In the genomic region with DNA sequence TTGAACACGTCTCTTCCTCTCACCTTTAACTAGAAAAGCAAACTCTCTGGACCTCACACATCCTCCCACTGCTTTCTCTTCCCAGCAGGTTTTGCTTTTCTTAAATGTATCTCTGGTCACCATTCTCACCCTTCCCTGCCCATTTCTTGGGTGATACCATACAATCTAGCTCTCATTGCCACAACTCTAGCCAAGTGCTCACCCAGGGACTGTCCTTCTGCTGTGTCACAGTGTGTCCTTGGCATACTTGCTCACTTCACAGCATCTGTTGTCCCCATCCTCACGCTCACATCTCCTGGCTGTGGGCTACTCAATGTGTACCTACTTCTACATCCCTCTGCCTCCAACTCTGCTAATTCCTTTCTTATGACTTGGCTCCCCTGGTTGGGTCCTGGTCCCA, we compare ENCODE assay signal across 21 mouse cellular contexts. TPM values are rescaled to one million over a fixed set of nuclear protein-coding genes. Genes with fewer than 3 reads are reported as not detected.
DNase-seq lines count a peak whose midpoint lies in the region; TF ChIP-seq lines count a peak whose summit lies in the region.
"Had no signal": no experiment of that assay in that cellular context is flagged by ENCODE, and none has a peak within 500 bp of the region (broad histone marks: within the 10 kb centered on the region; RNA-seq: fewer than 3 reads in every experiment).

No protein-coding gene starts in this region.

- intact Hi-C loops in gastrocnemius, adult 2 months (cut with DNase I), result loop anchor here (5.0 kb wide), 1 partner anchor 166 kb away; no protein-coding TSS in a partner anchor
- intact Hi-C loops in heart, adult 2 months (cut with DNase I), result loop anchor here (5.0 to 10.0 kb wide), 4 partner anchors 36 to 333 kb away; a partner anchor contains a TSS
- intact Hi-C loops in heart, postnatal 25 days (cut with DNase I), result loop anchor here (5.0 kb wide), 2 partner anchors 36 to 166 kb away; a partner anchor contains a TSS
- intact Hi-C loops in left cerebral cortex, adult 2 months (cut with DNase I), result no loop called here

- H3K27ac ChIP-seq in gastrocnemius, adult 2 months, result peak overlapping the region; percentile 35; the same call in 1 of the 2 replicates
- peak overlapping the region; percentile 3 for H3K27ac ChIP-seq in heart, adult 2 months
- H3K27ac ChIP-seq in MEL (ENCODE audit: control insufficient read depth, low read depth, low read length), result peak overlapping the region; percentile 82
- no peak overlapping the region for H3K27ac ChIP-seq in left cerebral cortex, adult 2 months
- H3K27ac ChIP-seq: embryonic facial prominence, embryonic 10.5 days; embryonic facial prominence, embryonic 12.5 days; forebrain, embryonic 13.5 days; forebrain, embryonic 15.5 days had no signal

- H3K4me3 ChIP-seq in gastrocnemius, adult 2 months, result no peak overlapping the region
- no peak overlapping the region for H3K4me3 ChIP-seq in heart, adult 2 months
- H3K4me3 ChIP-seq in MEL (ENCODE audit: control insufficient read depth in 1 of 2, insufficient read depth in 1 of 2, low read depth in 2 of 2, low read length in 2 of 2), result no peak overlapping the region
- no peak overlapping the region for H3K4me3 ChIP-seq in left cerebral cortex, adult 2 months
- H3K4me3 ChIP-seq: embryonic facial prominence, embryonic 10.5 days; embryonic facial prominence, embryonic 12.5 days; forebrain, embryonic 13.5 days; forebrain, embryonic 15.5 days had no signal

- H3K9ac ChIP-seq in heart, adult 2 months (ENCODE audit: low read depth, low read length), result no peak overlapping the region
- no peak overlapping the region for H3K9ac ChIP-seq in MEL (ENCODE audit: control insufficient read depth, low read depth, low read length, poor library complexity, severe bottlenecking)
- H3K9ac ChIP-seq: embryonic facial prominence, embryonic 12.5 days; forebrain, embryonic 13.5 days; forebrain, embryonic 15.5 days; forebrain, postnatal 0 days had no signal

- DNase-seq in adrenal gland, postnatal 14 days, result peak; percentile 21
- no peak for DNase-seq in adrenal gland, adult 8-10 months
- DNase-seq in gastrocnemius, adult 2 months, result no peak
- DNase-seq in gastrocnemius, postnatal 25 days, result no peak
- no peak for DNase-seq in heart, adult 2 months
- no peak for DNase-seq in heart, postnatal 25 days (ENCODE audit: low spot score)
- DNase-seq in MEL (ENCODE audit: low read depth, low spot score), result no peak
- DNase-seq in left cerebral cortex, adult 2 months (ENCODE audit: extremely low spot score in 1 of 2, low spot score in 2 of 2), result no peak
- DNase-seq: adrenal gland, postnatal 25 days; cerebellum, adult 11-12 months; cerebellum, adult 2 months; cerebellum, adult 9-10 months; cerebellum, postnatal 10 days; cerebellum, postnatal 25 days; forebrain, postnatal 0 days had no signal

- TF ChIP-seq POLR2A in heart, adult 2 months (IDR thresholded peaks at IDR 0.05; ENCODE audit: insufficient read depth, low read depth, low read length), result no peak
- TF ChIP-seq POLR2A in MEL (IDR thresholded peaks at IDR 0.05; ENCODE audit: control insufficient read depth in 1 of 2, insufficient read depth in 1 of 2, low read depth in 1 of 2, low read length in 2 of 2, poor library complexity in 1 of 2), result no peak

- TF ChIP-seq RAD21 in MEL (IDR thresholded peaks at IDR 0.05; ENCODE audit: low read depth, low read length), result no peak

- no peaks in the 10 kb centered on the region for H3K79me2 ChIP-seq in heart, adult 2 months (replicated peaks; ENCODE audit: control insufficient read depth, insufficient read depth, low read length)
- no peaks in the 10 kb centered on the region for H3K79me2 ChIP-seq in MEL (ENCODE audit: control insufficient read depth, insufficient read depth, low read length, poor library complexity)

- H3K36me3 ChIP-seq in heart, adult 2 months (ENCODE audit: control insufficient read depth, insufficient read depth, low read length), result peaks cover 35% of the 10 kb centered on the region
- peaks cover 0 to 21% of the 10 kb centered on the region in 2 experiments; a peak in 2 of 4 replicates for H3K36me3 ChIP-seq in MEL (ENCODE audit: control insufficient read depth in 1 of 2, insufficient read depth in 2 of 2, low read length in 2 of 2)
- H3K36me3 ChIP-seq: embryonic facial prominence, embryonic 10.5 days; embryonic facial prominence, embryonic 12.5 days; forebrain, embryonic 15.5 days had no signal

- no peaks in the 10 kb centered on the region for H3K9me3 ChIP-seq in MEL (replicated peaks; ENCODE audit: insufficient read depth, low read length)
- H3K9me3 ChIP-seq: embryonic facial prominence, embryonic 10.5 days; embryonic facial prominence, embryonic 12.5 days; forebrain, embryonic 13.5 days; forebrain, embryonic 15.5 days had no signal

- TF ChIP-seq EP300 in heart, adult 2 months (IDR thresholded peaks at IDR 0.05; ENCODE audit: insufficient read depth, low read depth, low read length), result no peak
- no peak for TF ChIP-seq EP300 in MEL (IDR thresholded peaks at IDR 0.05; ENCODE audit: low read depth in 1 of 2, low read length in 2 of 2)

- no peak for TF ChIP-seq CTCF in gastrocnemius, adult 2 months (IDR thresholded peaks at IDR 0.05)
- no peak for TF ChIP-seq CTCF in heart, adult 2 months (IDR thresholded peaks at IDR 0.05)
- no peak for TF ChIP-seq CTCF in MEL (IDR thresholded peaks at IDR 0.05 in 2 of 3, conservative IDR thresholded peaks at IDR 0.05 in 1 of 3; ENCODE audit: control insufficient read depth in 1 of 3, insufficient read depth in 1 of 3, low read depth in 2 of 3, low read length in 3 of 3, poor library complexity in 1 of 3, severe bottlenecking in 1 of 3)
- no peak for TF ChIP-seq CTCF in left cerebral cortex, adult 2 months (IDR thresholded peaks at IDR 0.05)

- H3K27me3 ChIP-seq in heart, adult 2 months (ENCODE audit: control insufficient read depth, insufficient read depth, low read length), result no peaks in the 10 kb centered on the region
- H3K27me3 ChIP-seq in MEL (ENCODE audit: control insufficient read depth in 1 of 2, insufficient read depth in 2 of 2, low read length in 2 of 2), result no peaks in the 10 kb centered on the region
- H3K27me3 ChIP-seq: embryonic facial prominence, embryonic 12.5 days; forebrain, embryonic 13.5 days; forebrain, embryonic 15.5 days; Patski had no signal

- H3K4me1 ChIP-seq in heart, adult 2 months (ENCODE audit: control insufficient read depth, insufficient read depth, low read length), result peaks cover 22% of the 10 kb centered on the region
- H3K4me1 ChIP-seq in MEL (ENCODE audit: control insufficient read depth in 1 of 2, insufficient read depth in 2 of 2, low read length in 2 of 2), result peaks cover 21 to 24% of the 10 kb centered on the region in 2 experiments
- H3K4me1 ChIP-seq: embryonic facial prominence, embryonic 12.5 days; forebrain, embryonic 13.5 days; forebrain, embryonic 15.5 days had no signal

- 65% methylated on average over 2 of the region's 2 CpGs for WGBS in heart, adult 2 months

TF ChIP-seq in MEL, 35 proteins besides CTCF, POLR2A, EP300 and RAD21:
- TF ChIP-seq MXI1 (IDR thresholded peaks at IDR 0.05; ENCODE audit: low read depth, low read length) (no peak), CHD1 (IDR thresholded peaks at IDR 0.05; ENCODE audit: low read depth, low read length) (no peak), ZMIZ1 (IDR thresholded peaks at IDR 0.05; ENCODE audit: low read depth, low read length) (no peak), CHD2 (IDR thresholded peaks at IDR 0.05; ENCODE audit: low read length) (no peak), MAZ (IDR thresholded peaks at IDR 0.05; ENCODE audit: low read depth, low read length) (no peak), USF1 (IDR thresholded peaks at IDR 0.05; ENCODE audit: low read depth, low read length) (no peak), MAX (IDR thresholded peaks at IDR 0.05; ENCODE audit: low read length) (no peak), E2F4 (IDR thresholded peaks at IDR 0.05; ENCODE audit: borderline replicate concordance, low read depth, low read length) (no peak), GATA1 (IDR thresholded peaks at IDR 0.05; ENCODE audit: low read depth, low read length) (no peak), MYC (IDR thresholded peaks at IDR 0.05; ENCODE audit: low read depth, low read length) (no peak), ZKSCAN1 (IDR thresholded peaks at IDR 0.05; ENCODE audit: low read depth, low read length) (no peak)

RNA-seq across cellular contexts. Expression of a gene that starts 37.2 kb away (rescaled TPM):
- total RNA-seq in adrenal gland, postnatal 14 days (2021), result 6.3 and 9.7 TPM in 2 replicates
- 10 to 100 TPM in 2 of 4 experiments, 1 to 10 TPM in 2; 6.5 to 16.6 (median 9.9) TPM for total RNA-seq in adrenal gland, adult 8-10 months (2022)
- total RNA-seq in gastrocnemius, adult 2 months (2021), result 1 to 10 TPM; 1.5 to 3.6 TPM
- total RNA-seq in gastrocnemius, postnatal 25 days (2021), result 1 to 10 TPM; 2.5 to 2.8 TPM
- total RNA-seq in heart, adult 2 months (2021), result 10 to 100 TPM in 1 of 2 experiments, 1 to 10 TPM in 1; 9.4 to 12.1 TPM
- polyA plus RNA-seq in heart, adult 2 months (2012; rRNA removed), result 3.3 and 7.8 TPM in 2 replicates
- total RNA-seq in heart, postnatal 25 days (2021), result 10 to 100 TPM; 10.8 to 11.7 TPM
- total RNA-seq in MEL (2012; rRNA removed), result 0.20 and 0.31 TPM in 2 replicates
- polyA plus RNA-seq in MEL (2012; ENCODE audit: insufficient read depth in 1 of 2, insufficient read length in 2 of 2, low read depth in 1 of 2, low replicate concordance in 2 of 2, missing spikeins in 1 of 2), result under 1 TPM in 1 of 2 experiments, not detected in 1; 0.31 TPM
- 1 to 10 TPM; 6.8 to 8.4 TPM for total RNA-seq in left cerebral cortex, adult 2 months (2021)
- polyA plus RNA-seq: activated CD4-positive, CD25-positive, alpha-beta regulatory T cell, adult 4 months; Patski had no signal
